Mouse (Mus musculus): Measurements from ENCODE around the gene Vps45. TPM values are rescaled to one million over a fixed set of nuclear protein-coding genes. Genes with fewer than 3 reads are reported as not detected.
"Not testable (repeated sequence)": the region's sequence is repeated elsewhere in the genome, so short reads cannot be mapped to it uniquely, and the experiment has no call there.

Vps45 gene
- polyA plus RNA-seq, 1 experiment from 2014 or later: 35.8 TPM

DNA sequence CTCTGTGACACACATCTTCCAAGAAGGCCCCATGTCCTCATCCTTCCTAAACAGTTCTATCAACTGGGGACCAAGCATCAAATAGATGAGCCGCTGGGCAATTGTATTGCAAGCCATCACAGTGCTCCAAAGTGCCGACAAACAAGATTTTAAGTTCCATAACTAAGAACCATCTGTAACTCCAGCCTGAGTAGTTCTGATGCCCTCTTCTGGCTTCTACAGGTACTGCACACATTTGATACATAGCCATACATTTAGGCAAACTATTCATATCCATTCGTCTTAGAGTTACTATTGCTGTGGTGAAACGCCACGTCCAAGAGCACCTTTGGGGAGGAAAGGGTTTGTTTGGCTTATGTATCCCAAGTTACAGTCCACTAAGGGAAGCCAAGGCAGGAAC lies 99.2 kb downstream of the Vps45 start:
- 82% methylated on average over 5 of the region's 5 CpGs for WGBS
- Histone ChIP-seq H3K9ac (no peak overlapping the region), H3K27ac (no peak overlapping the region), H3K9me3 (no peaks in the 10 kb centered on the region), H3K36me3 (no peaks in the 10 kb centered on the region), H3K27me3 (no peaks in the 10 kb centered on the region), H3K4me3 (no peak overlapping the region), H3K4me1 (0 out of 2 replicates have a peak, but pooled peaks cover 4% of the 10 kb centered on the region), H3K4me2 (no peak overlapping the region)
- no peak for ATAC-seq (ENCODE audit: insufficient number of reproducible peaks, low FRiP score, low TSS enrichment, low read depth)

DNA sequence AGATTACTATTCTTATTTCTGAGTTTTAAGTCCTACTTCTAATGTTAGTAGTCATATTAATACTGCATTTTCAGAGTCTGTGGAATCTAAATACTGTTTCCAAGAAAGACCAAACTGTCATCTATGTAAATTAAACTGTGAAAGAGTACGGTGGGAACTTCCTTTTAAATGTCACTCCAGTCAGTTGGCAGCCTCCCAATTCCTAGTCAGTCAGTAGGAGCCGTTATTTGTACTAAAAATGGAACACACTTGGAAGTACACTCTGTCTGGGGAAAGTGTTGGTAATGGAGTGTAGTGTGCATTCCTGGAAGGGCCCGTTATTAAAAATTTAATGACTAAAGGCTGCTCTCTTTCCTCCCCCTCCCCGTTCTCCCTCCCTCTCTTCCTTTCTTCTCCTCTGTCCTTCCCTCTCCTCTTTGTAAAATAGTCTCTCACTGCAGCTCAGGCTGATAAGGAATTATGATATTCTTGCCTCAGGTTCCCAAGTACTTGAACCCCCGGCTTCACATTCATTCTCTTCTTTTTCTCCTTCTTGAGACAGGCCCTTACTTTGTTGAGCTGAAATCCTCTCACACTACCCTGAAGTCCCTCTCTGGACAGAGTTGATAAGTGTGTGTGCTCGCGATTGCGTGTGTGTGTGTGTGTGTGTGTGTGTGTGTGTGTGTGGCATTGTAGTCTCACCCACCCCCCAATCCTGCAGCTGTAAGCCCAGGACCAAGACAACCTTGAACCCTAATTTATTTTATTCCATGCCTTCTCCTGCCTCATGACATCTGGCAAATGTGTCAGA lies 100.7 kb downstream of the Vps45 start:
- H3K4me1 ChIP-seq: 0 out of 2 replicates have a peak, but pooled peaks cover 4% of the 10 kb centered on the region
- peak overlapping the region; percentile 65 for H3K27ac ChIP-seq
- ATAC-seq (ENCODE audit: insufficient number of reproducible peaks, low FRiP score, low TSS enrichment, low read depth): no peak
- H3K9ac ChIP-seq: no peak overlapping the region
- 45% methylated on average over 8 of the region's 8 CpGs for WGBS
- H3K4me3 ChIP-seq: no peak overlapping the region
- no peaks in the 10 kb centered on the region for H3K36me3 ChIP-seq
- H3K4me2 ChIP-seq: no peak overlapping the region
- no peaks in the 10 kb centered on the region for H3K9me3 ChIP-seq
- H3K27me3 ChIP-seq: no peaks in the 10 kb centered on the region

- ATAC-seq (ENCODE audit: insufficient number of reproducible peaks, low FRiP score, low TSS enrichment, low read depth): no peak
- Histone ChIP-seq H3K9me3 (no peaks in the 10 kb centered on the region), H3K4me3 (no peak overlapping the region), H3K27ac (no peak overlapping the region), H3K4me2 (no peak overlapping the region), H3K9ac (no peak overlapping the region), H3K4me1 (peaks cover 8% of the 10 kb centered on the region; the same call in 1 of the 2 replicates), H3K27me3 (no peaks in the 10 kb centered on the region), H3K36me3 (no peaks in the 10 kb centered on the region)
- 93% methylated on average over 5 of the region's 5 CpGs for WGBS
Observed at GRCm38 (mm10) chr3:95955318-95955717, 102.9 kb downstream of the Vps45 start.

GRCm38 (mm10) chr3:95954648-95955173 lies 103.6 kb downstream of the Vps45 start:
- H3K27ac ChIP-seq; H3K9me3 ChIP-seq; H3K36me3 ChIP-seq; H3K27me3 ChIP-seq; ATAC-seq (ENCODE audit: insufficient number of reproducible peaks, low FRiP score, low TSS enrichment, low read depth); H3K4me3 ChIP-seq; H3K4me1 ChIP-seq; H3K4me2 ChIP-seq; H3K9ac ChIP-seq: not testable (repeated sequence)
- 86% methylated on average over 12 of the region's 12 CpGs for WGBS

GRCm38 (mm10) chr3:95953522-95953921 lies 104.7 kb downstream of the Vps45 start:
- Histone ChIP-seq H3K9me3 (no peaks in the 10 kb centered on the region), H3K4me3 (no peak overlapping the region), H3K27ac (no peak overlapping the region), H3K4me1 (peaks cover 8% of the 10 kb centered on the region; the same call in 1 of the 2 replicates), H3K36me3 (peaks cover 2% of the 10 kb centered on the region; the same call in 1 of the 2 replicates), H3K9ac (no peak overlapping the region), H3K27me3 (no peaks in the 10 kb centered on the region), H3K4me2 (no peak overlapping the region)
- no peak for ATAC-seq (ENCODE audit: insufficient number of reproducible peaks, low FRiP score, low TSS enrichment, low read depth)
- 71% methylated on average over 3 of the region's 3 CpGs for WGBS

GRCm38 (mm10) chr3:95953023-95953422 lies 105.2 kb downstream of the Vps45 start:
- no peak for ATAC-seq (ENCODE audit: insufficient number of reproducible peaks, low FRiP score, low TSS enrichment, low read depth)
- Histone ChIP-seq H3K4me3 (no peak overlapping the region), H3K9ac (no peak overlapping the region), H3K9me3 (no peaks in the 10 kb centered on the region), H3K27me3 (no peaks in the 10 kb centered on the region), H3K4me2 (no peak overlapping the region), H3K36me3 (peaks cover 5% of the 10 kb centered on the region; the same call in 1 of the 2 replicates), H3K4me1 (peaks cover 8% of the 10 kb centered on the region; the same call in 1 of the 2 replicates), H3K27ac (no peak overlapping the region)

- ATAC-seq (ENCODE audit: insufficient number of reproducible peaks, low FRiP score, low TSS enrichment, low read depth); H3K4me1 ChIP-seq; H3K36me3 ChIP-seq; H3K27me3 ChIP-seq; H3K9me3 ChIP-seq: not testable (repeated sequence)
- peak overlapping the region; percentile 56; the same call in 1 of the 2 replicates for H3K9ac ChIP-seq
- peak overlapping the region; percentile 59 for H3K4me3 ChIP-seq
- H3K27ac ChIP-seq: peak overlapping the region; percentile 95
- 72% methylated on average over 12 of the region's 12 CpGs for WGBS
- peak overlapping the region; percentile 74 for H3K4me2 ChIP-seq
Observed at GRCm38 (mm10) chr3:95951566-95951965, 106.7 kb downstream of the Vps45 start.

GRCm38 (mm10) chr3:95950763-95951551 lies 107.3 kb downstream of the Vps45 start:
- no peaks in the 10 kb centered on the region for H3K27me3 ChIP-seq
- H3K9me3 ChIP-seq: no peaks in the 10 kb centered on the region
- H3K4me1 ChIP-seq: peaks cover 4% of the 10 kb centered on the region; the same call in 1 of the 2 replicates
- ATAC-seq (ENCODE audit: insufficient number of reproducible peaks, low FRiP score, low TSS enrichment, low read depth): peak; percentile 91
- peak overlapping the region; percentile 56 for H3K9ac ChIP-seq
- H3K27ac ChIP-seq: peak overlapping the region; percentile 95
- H3K36me3 ChIP-seq: peaks cover 13% of the 10 kb centered on the region
- 1% methylated on average over 49 of the region's 49 CpGs for WGBS
- H3K4me2 ChIP-seq: peak overlapping the region; percentile 74
- H3K4me3 ChIP-seq: peak overlapping the region; percentile 59

Other genes with a start within 250 kb of the Vps45 start
- gene Rprd2, start 239.6 kb downstream of the Vps45 start, polyA plus RNA-seq (2015; fragmentation: Nextera tagmentation; extraction: Ambion mirVana): 19.3 and 19.6 TPM in 2 replicates
- gene Prpf3, start 202.6 kb downstream of the Vps45 start, polyA plus RNA-seq (2015; fragmentation: Nextera tagmentation; extraction: Ambion mirVana): 41.2 and 46.1 TPM in 2 replicates
- 267 and 300 TPM in 2 replicates for gene Mrps21, start 186.9 kb downstream of the Vps45 start, polyA plus RNA-seq (2015; fragmentation: Nextera tagmentation; extraction: Ambion mirVana)
- gene Ciart, start 176.2 kb downstream of the Vps45 start, polyA plus RNA-seq (2015; fragmentation: Nextera tagmentation; extraction: Ambion mirVana): 11.9 and 13.6 TPM in 2 replicates
- 24.9 and 26.4 TPM in 2 replicates for gene BC028528, start 166.5 kb downstream of the Vps45 start, polyA plus RNA-seq (2015; fragmentation: Nextera tagmentation; extraction: Ambion mirVana)
- gene Aph1a, start 164.5 kb downstream of the Vps45 start, polyA plus RNA-seq (2015; fragmentation: Nextera tagmentation; extraction: Ambion mirVana): 30.2 and 35.9 TPM in 2 replicates
- gene Car14, start 153.8 kb downstream of the Vps45 start, polyA plus RNA-seq (2015; fragmentation: Nextera tagmentation; extraction: Ambion mirVana): 5.6 and 8.9 TPM in 2 replicates
- gene Anp32e, start 129.2 kb downstream of the Vps45 start, polyA plus RNA-seq (2015; fragmentation: Nextera tagmentation; extraction: Ambion mirVana): 167 and 177 TPM in 2 replicates
- 35.2 and 39.2 TPM in 2 replicates for gene Plekho1, start 62.5 kb downstream of the Vps45 start, polyA plus RNA-seq (2015; fragmentation: Nextera tagmentation; extraction: Ambion mirVana)
- 21.0 and 24.7 TPM in 2 replicates for gene Otud7b, start 46.1 kb upstream of the Vps45 start, polyA plus RNA-seq (2015; fragmentation: Nextera tagmentation; extraction: Ambion mirVana)
- 33.5 and 33.6 TPM in 2 replicates for gene Mtmr11, start 103.5 kb upstream of the Vps45 start, polyA plus RNA-seq (2015; fragmentation: Nextera tagmentation; extraction: Ambion mirVana)
- 148 TPM in 2 replicates for gene Sf3b4, start 113.9 kb upstream of the Vps45 start, polyA plus RNA-seq (2015; fragmentation: Nextera tagmentation; extraction: Ambion mirVana)
- 2.7 and 3.0 TPM in 2 replicates for gene Sv2a, start 122.7 kb upstream of the Vps45 start, polyA plus RNA-seq (2015; fragmentation: Nextera tagmentation; extraction: Ambion mirVana)
- gene Bola1, start 161.2 kb upstream of the Vps45 start, polyA plus RNA-seq (2015; fragmentation: Nextera tagmentation; extraction: Ambion mirVana): 45.2 and 46.0 TPM in 2 replicates
- not detected in 2 replicates for gene Hist2h2ab, start 161.4 kb upstream of the Vps45 start, polyA plus RNA-seq (2015; fragmentation: Nextera tagmentation; extraction: Ambion mirVana)
- gene Hist2h2ac, start 162.4 kb upstream of the Vps45 start, polyA plus RNA-seq (2015; fragmentation: Nextera tagmentation; extraction: Ambion mirVana): 5.9 and 8.7 TPM in 2 replicates
- gene Hist2h2be, start 162.7 kb upstream of the Vps45 start, polyA plus RNA-seq (2015; fragmentation: Nextera tagmentation; extraction: Ambion mirVana): 5.3 and 5.4 TPM in 2 replicates
- gene Hist2h3c2, start 180.7 kb upstream of the Vps45 start, polyA plus RNA-seq (2015; fragmentation: Nextera tagmentation; extraction: Ambion mirVana): 3.5 and 4.1 TPM in 2 replicates
- gene Hist2h2aa2, start 181.8 kb upstream of the Vps45 start, polyA plus RNA-seq (2015; fragmentation: Nextera tagmentation; extraction: Ambion mirVana): 27.0 and 35.1 TPM in 2 replicates
- 21.8 and 24.8 TPM in 2 replicates for gene Hist2h2aa1, start 187.0 kb upstream of the Vps45 start, polyA plus RNA-seq (2015; fragmentation: Nextera tagmentation; extraction: Ambion mirVana)
- gene Hist2h3c1, start 188.2 kb upstream of the Vps45 start, polyA plus RNA-seq (2015; fragmentation: Nextera tagmentation; extraction: Ambion mirVana): 0.13 and 0.60 TPM in 2 replicates
- 3.9 and 11.4 TPM in 2 replicates for gene Hist2h4, start 204.8 kb upstream of the Vps45 start, polyA plus RNA-seq (2015; fragmentation: Nextera tagmentation; extraction: Ambion mirVana)
- 37.0 and 53.8 TPM in 2 replicates for gene Hist2h3b, start 210.2 kb upstream of the Vps45 start, polyA plus RNA-seq (2015; fragmentation: Nextera tagmentation; extraction: Ambion mirVana)
- 5.2 and 10.7 TPM in 2 replicates for gene Hist2h2bb, start 211.3 kb upstream of the Vps45 start, polyA plus RNA-seq (2015; fragmentation: Nextera tagmentation; extraction: Ambion mirVana)
- 2.6 and 3.5 TPM in 2 replicates for gene Fcgr1, start 235.5 kb upstream of the Vps45 start, polyA plus RNA-seq (2015; fragmentation: Nextera tagmentation; extraction: Ambion mirVana)